Mouse (Mus musculus) ES-Bruce4 (cell line): ENCODE results near the gene Ssr3.

Source experiments
- CTCF ChIP-seq: IDR thresholded peaks from one replicate; pipeline ENCODE4 v1.8.1; 2011; ENCODE audit warnings: low read depth, low read length
- EP300 ChIP-seq: IDR thresholded peaks from 2 replicates; pipeline ENCODE4 v1.6.1; 2011; ENCODE audit warnings: low read depth, low read length; ENCODE audit not compliant: insufficient read depth

DNA sequence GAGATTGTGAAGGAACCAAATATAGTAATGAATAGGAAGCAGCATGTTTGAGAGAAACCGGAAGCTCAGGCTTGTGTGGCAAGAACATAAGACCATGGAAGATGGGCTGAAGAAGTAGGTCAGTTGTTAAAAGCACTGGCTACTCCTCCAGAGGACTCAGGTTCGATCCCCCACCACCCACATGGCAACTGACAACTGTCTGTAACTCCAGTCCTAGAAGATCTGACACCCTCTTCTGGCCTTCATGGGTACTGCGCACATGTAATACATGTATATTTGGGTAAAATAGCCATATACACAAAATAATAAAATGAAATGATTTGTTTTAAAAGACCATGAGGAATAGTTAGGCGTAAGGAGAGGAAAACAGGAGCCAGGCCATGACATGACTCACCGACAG lies 39.8 kb upstream of the Ssr3 start:
- TF ChIP-seq CTCF (no peak), EP300 (no peak)
